Mouse (Mus musculus): ENCODE results near the gene Cldn34b1.
"Not testable (repeated sequence)": the region's sequence is repeated elsewhere in the genome, so short reads cannot be mapped to it uniquely, and the experiment has no call there.

Cldn34b1 gene

DNA sequence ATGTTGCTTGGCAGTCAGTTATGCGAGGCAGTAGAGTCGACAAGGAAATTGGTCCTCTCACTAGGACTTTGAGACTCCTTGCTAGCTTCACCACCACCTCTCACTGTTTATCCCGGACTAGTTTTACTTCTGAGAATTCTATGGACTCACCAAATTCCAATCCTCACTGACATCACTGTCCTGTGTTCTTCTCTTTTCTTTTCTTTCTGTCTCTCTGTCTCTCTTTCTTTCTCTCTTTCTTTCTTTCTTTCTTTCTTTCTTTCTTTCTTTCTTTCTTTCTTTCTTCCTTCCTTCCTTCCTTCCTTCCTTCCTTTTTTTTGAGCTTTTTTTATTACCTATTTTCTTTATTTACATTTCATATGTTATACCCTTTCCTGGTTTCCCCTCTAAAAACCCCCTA lies at the start of gene Cldn34b1:
Cldn34b1 (minus strand) TSS at position 101 of the 400 bp plus-strand sequence.
- DNase-seq (ENCODE audit: low read depth): not testable (repeated sequence)

DNA sequence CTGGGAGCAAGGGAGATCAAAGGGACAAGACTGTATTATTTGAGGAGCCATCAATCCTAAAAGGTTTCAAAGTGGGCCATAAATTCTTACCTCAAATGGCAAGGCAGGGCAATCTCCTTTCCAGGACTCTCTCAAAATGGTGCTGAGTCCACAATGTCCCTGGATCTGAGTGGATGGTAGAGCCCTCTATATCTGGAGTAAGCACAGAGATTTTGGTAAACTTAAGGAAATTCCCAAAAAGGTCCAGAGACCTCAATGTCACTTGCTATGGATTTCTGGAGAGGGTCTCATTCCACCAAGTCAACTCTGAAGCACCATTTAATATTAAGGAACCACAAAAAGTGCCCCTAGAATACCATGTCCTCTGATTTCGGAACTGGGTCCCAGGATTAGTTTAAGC lies 45.8 kb upstream of the Cldn34b1 start, which contains the start of gene Magea6:
Magea6 (minus strand) TSS at position 101 of the 400 bp plus-strand sequence.
- not testable (repeated sequence) for DNase-seq (ENCODE audit: low read depth)
